Mouse (Mus musculus): ENCODE measurements around the gene Apex2.

DNA sequence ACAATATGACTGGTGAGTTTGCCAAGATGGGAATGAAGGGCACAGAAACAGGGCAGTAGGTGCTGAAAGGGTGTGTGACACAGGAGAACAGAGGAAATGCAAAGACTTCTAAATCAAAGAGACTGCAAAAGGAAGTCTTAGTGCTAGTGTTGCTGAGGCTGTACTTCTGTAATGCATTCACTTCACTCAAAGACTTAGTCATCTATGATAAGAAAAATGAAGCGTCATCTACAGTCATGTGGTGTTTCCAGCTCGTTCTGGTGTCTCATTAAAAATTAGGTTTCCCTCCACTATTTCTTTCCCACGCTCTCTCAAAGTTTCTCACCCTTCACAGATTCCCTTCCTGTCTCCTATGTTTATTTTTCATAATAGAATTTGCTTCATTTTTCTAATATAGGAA, 35.6 kb downstream of the Apex2 start:
- no peak for TF ChIP-seq POLR2A (IDR thresholded peaks at IDR 0.05; ENCODE audit: borderline replicate concordance, control insufficient read depth, low read depth, low read length)
- TF ChIP-seq CTCF (IDR thresholded peaks at IDR 0.05; ENCODE audit: control insufficient read depth, insufficient read depth, low read length) = no peak

Measured in bone marrow, adult 2 months (tissue).